ENCODE assay signal across 21 mouse cellular contexts in genomic region chr6:96186517-96186916, GRCm38 (mm10). TPM values are rescaled to one million over a fixed set of nuclear protein-coding genes. Genes with fewer than 3 reads are reported as not detected.
"Had no signal": no experiment of that assay in that cellular context is flagged by ENCODE, and none has a peak within 500 bp of the region (broad histone marks: within the 10 kb centered on the region; RNA-seq: fewer than 3 reads in every experiment).

No protein-coding gene starts in this region.

- H3K27ac ChIP-seq: neural tube, embryonic 12.5 days; neural tube, embryonic 13.5 days; neural tube, embryonic 15.5 days; stomach, embryonic 15.5 days; stomach, postnatal 0 days had no signal

- H3K4me1 ChIP-seq: neural tube, embryonic 12.5 days; neural tube, embryonic 13.5 days; stomach, embryonic 15.5 days had no signal

- H3K36me3 ChIP-seq: neural tube, embryonic 12.5 days; neural tube, embryonic 13.5 days; neural tube, embryonic 15.5 days; stomach, embryonic 15.5 days had no signal

- DNase-seq: retina, postnatal 1 day; right cerebral cortex, adult 18-20 months; right cerebral cortex, postnatal 14 days; right cerebral cortex, postnatal 25 days; right cerebral cortex, postnatal 4 days; spleen, adult 18-20 months; thymus, adult 18-20 months; thymus, adult 2 months; thymus, postnatal 14 days; thymus, postnatal 25 days; thymus, postnatal 36 days; thymus, postnatal 4 days had no signal

- H3K9me3 ChIP-seq: neural tube, embryonic 12.5 days; neural tube, embryonic 13.5 days; neural tube, embryonic 15.5 days; stomach, embryonic 15.5 days had no signal

- H3K27me3 ChIP-seq: neural tube, embryonic 12.5 days; neural tube, embryonic 13.5 days; neural tube, embryonic 15.5 days; stomach, embryonic 15.5 days had no signal

- H3K4me3 ChIP-seq: neural tube, embryonic 12.5 days; neural tube, embryonic 13.5 days; neural tube, embryonic 15.5 days; stomach, embryonic 15.5 days had no signal

RNA-seq across cellular contexts. Expression of gene 1700123L14Rik, which starts 20.5 kb away (rescaled TPM):
- polyA plus RNA-seq: neural tube, embryonic 13.5 days; small intestine, adult 2 months; spleen, adult 2 months; stomach, embryonic 15.5 days; stomach, postnatal 0 days; thymus, postnatal 0 days; urinary bladder, adult 2 months had no signal
